Mouse (Mus musculus) forebrain, postnatal 0 days (tissue): ENCODE data around the gene Mog. TPM values are rescaled to one million over a fixed set of nuclear protein-coding genes. Genes with fewer than 3 reads are reported as not detected.

Experiments
- ATAC-seq: fragments of 200-750 bp; cut with Nextera tagmentation; 2 replicates; pipeline ENCODE4 v1.8.0; 2017; ENCODE audit warnings: mild to moderate bottlenecking, moderate library complexity
- DNase-seq: peaks from one replicate; pipeline ENCODE4 v3.0.0-alpha.2; 2015
- H3K27ac ChIP-seq: fragments of 300-500 bp; sonication (generic); 2 replicates; pipeline ENCODE4 v1.5.1; 2014; ENCODE audit warnings: low read depth, mild to moderate bottlenecking, antibody characterized with exemption, low read length, moderate library complexity, mixed read lengths
- H3K27me3 ChIP-seq: fragments of 300-500 bp; sonication (generic); 2 replicates; pipeline ENCODE4 v1.6.1; 2014; ENCODE audit warnings: mild to moderate bottlenecking, low read length, mixed read lengths; ENCODE audit not compliant: insufficient read depth
- H3K36me3 ChIP-seq: fragments of 300-500 bp; sonication (generic); 2 replicates; pipeline ENCODE4 v1.6.1; 2014; ENCODE audit warnings: mild to moderate bottlenecking, moderate library complexity; ENCODE audit not compliant: insufficient read depth
- H3K4me1 ChIP-seq: fragments of 300-500 bp; sonication (generic); 2 replicates; pipeline ENCODE4 v1.6.1; 2014; ENCODE audit warnings: antibody characterized with exemption; ENCODE audit not compliant: insufficient read depth
- H3K4me2 ChIP-seq: fragments of 300-500 bp; sonication (generic); 2 replicates; pipeline ENCODE4 v1.6.1; 2014; ENCODE audit warnings: low read depth, mild to moderate bottlenecking, moderate library complexity
- H3K4me3 ChIP-seq: fragments of 300-500 bp; sonication (generic); 2 replicates; pipeline ENCODE4 v1.5.1; 2014; ENCODE audit warnings: low read depth, low read length, mixed read lengths
- H3K9ac ChIP-seq: fragments of 300-500 bp; sonication (generic); 2 replicates; pipeline ENCODE4 v1.6.1; 2014; ENCODE audit warnings: mild to moderate bottlenecking
- H3K9me3 ChIP-seq: fragments of 300-500 bp; sonication (generic); 2 replicates; pipeline ENCODE4 v1.6.1; 2016; ENCODE audit warnings: low read length
- CTCF ChIP-seq: sonication (generic); IDR thresholded peaks from 2 replicates; pipeline ENCODE4 v1.5.1; 2016; ENCODE audit warnings: antibody characterized with exemption, control low read depth, low read depth
- WGBS: fragments of 180-500 bp; shearing (Covaris S2); extraction: QIAGEN DNeasy Blood & Tissue Kit; methylation state at CpG from one replicate; pipeline ENCODE4 v1.1.7; 2014; 5-methylcytosine and 5-hydroxymethylcytosine counted together
- polyA plus RNA-seq: library from polyadenylated mRNA; unstranded; fragments of >200 nt; fragmentation: Nextera tagmentation; extraction: Ambion mirVana; gene quantifications from 2 replicates; pipeline ENCODE4 v1.2.1, GENCODE M21; 2015
- total RNA-seq: library from RNA; depleted of rRNA; stranded (reverse); fragments of >200 nt; gene quantifications from 2 replicates; pipeline ENCODE4 v1.2.3, GENCODE M21; 2014

The Mog gene
- total and polyA plus RNA-seq, 2 experiments from 2014 or later = 1.1 TPM; not detected in 1

GRCm38 (mm10) chr17:36982253-36983155 lies 40.7 kb downstream of the Mog start:
- DNase-seq = no peak
- ATAC-seq = no peak
- WGBS = 35% methylated on average over 5 of the region's 5 CpGs
- Histone ChIP-seq H3K27ac (no peak overlapping the region), H3K27me3 (peaks cover under 1% of the 10 kb centered on the region; the same call in 1 of the 2 replicates), H3K36me3 (no peaks in the 10 kb centered on the region), H3K9me3 (no peaks in the 10 kb centered on the region), H3K4me2 (no peak overlapping the region), H3K4me3 (no peak overlapping the region), H3K9ac (no peak overlapping the region), H3K4me1 (no peaks in the 10 kb centered on the region)
- no peak for TF ChIP-seq CTCF

GRCm38 (mm10) chr17:36981845-36982244 lies 41.4 kb downstream of the Mog start:
- Histone ChIP-seq H3K36me3 (no peaks in the 10 kb centered on the region), H3K4me3 (no peak overlapping the region), H3K4me2 (no peak overlapping the region), H3K9me3 (no peaks in the 10 kb centered on the region), H3K27me3 (no peaks in the 10 kb centered on the region; the same call in 1 of the 2 replicates), H3K4me1 (no peaks in the 10 kb centered on the region), H3K27ac (no peak overlapping the region), H3K9ac (no peak overlapping the region)
- ATAC-seq = no peak
- no peak for TF ChIP-seq CTCF
- no peak for DNase-seq
- WGBS = 6% methylated on average over 4 of the region's 4 CpGs

GRCm38 (mm10) chr17:36981221-36981813 lies 41.9 kb downstream of the Mog start, which contains the start of gene 2410137M14Rik:
Gene 2410137M14Rik, minus strand, starts transcription at chr17:36981237.
- H3K4me2 ChIP-seq = no peak within 1 kb of the TSS
- WGBS = 11% methylated on average over 18 of the region's 18 CpGs

GRCm38 (mm10) chr17:36973271-36973787 lies 49.9 kb downstream of the Mog start:
- 73% methylated on average over 8 of the region's 8 CpGs for WGBS
- DNase-seq (no peak), ATAC-seq (no peak)
- no peak for TF ChIP-seq CTCF
- Histone ChIP-seq H3K27ac (no peak overlapping the region), H3K9me3 (no peaks in the 10 kb centered on the region), H3K27me3 (no peaks in the 10 kb centered on the region), H3K36me3 (no peaks in the 10 kb centered on the region), H3K4me2 (no peak overlapping the region), H3K4me1 (no peaks in the 10 kb centered on the region), H3K4me3 (no peak overlapping the region), H3K9ac (no peak overlapping the region)

More at GRCm38 (mm10) chr17:36981221-36981813, 41.9 kb downstream of the Mog start, which contains the start of gene 2410137M14Rik:
- Histone ChIP-seq H3K4me1 (no peaks in the 10 kb centered on the region), H3K9me3 (no peaks in the 10 kb centered on the region), H3K9ac (no peak within 1 kb of the TSS), H3K36me3 (no peaks in the 10 kb centered on the region), H3K27ac (no peak within 1 kb of the TSS), H3K27me3 (no peaks in the 10 kb centered on the region; the same call in 1 of the 2 replicates), H3K4me3 (no peak within 1 kb of the TSS)
- DNase-seq (no peak), ATAC-seq (no peak)
- no peak for TF ChIP-seq CTCF

GRCm38 (mm10) chr17:36972791-36973190 lies 50.4 kb downstream of the Mog start:
- no peak overlapping the region for H3K4me2 ChIP-seq
- H3K4me1 ChIP-seq = no peaks in the 10 kb centered on the region
- no peaks in the 10 kb centered on the region for H3K9me3 ChIP-seq
- no peak for ATAC-seq
- 82% methylated on average over 3 of the region's 3 CpGs for WGBS
- DNase-seq = no peak
- no peaks in the 10 kb centered on the region for H3K27me3 ChIP-seq
- no peak for TF ChIP-seq CTCF
- no peak overlapping the region for H3K27ac ChIP-seq
- H3K9ac ChIP-seq = no peak overlapping the region
- no peaks in the 10 kb centered on the region for H3K36me3 ChIP-seq
- H3K4me3 ChIP-seq = no peak overlapping the region

DNA sequence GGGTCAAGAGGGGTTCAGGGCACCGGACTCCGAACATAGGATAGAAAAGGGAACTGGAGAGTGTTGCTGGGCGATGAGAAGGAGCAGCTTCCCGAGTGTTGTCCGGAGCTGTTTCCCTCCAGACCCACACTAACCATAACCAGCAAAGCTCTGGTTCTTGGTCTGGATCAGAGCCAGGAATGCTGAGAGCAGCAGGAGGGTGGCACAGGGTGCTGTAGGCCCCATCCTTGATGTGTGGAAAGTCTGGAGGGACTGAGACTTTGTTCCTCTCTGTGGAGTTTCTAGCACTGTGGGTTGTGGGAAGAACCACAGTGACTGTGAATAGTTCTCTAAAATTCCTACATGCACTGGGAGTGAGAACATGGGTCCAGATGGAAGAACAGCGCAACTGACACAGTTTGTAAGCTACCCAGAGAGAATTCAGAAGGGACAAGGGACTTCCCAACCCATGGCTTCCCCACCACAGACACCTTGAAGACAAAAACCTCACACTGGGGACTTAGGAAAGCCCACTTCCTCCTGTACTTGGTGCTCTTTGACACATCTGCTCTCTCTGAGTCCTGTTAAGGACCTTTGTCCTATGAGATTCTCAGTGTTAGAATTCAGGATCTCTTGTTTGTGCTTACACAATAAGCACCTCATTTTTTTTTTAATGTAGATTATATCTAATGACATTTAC lies 51.9 kb downstream of the Mog start:
- Histone ChIP-seq H3K4me1 (no peaks in the 10 kb centered on the region), H3K9me3 (no peaks in the 10 kb centered on the region), H3K9ac (no peak overlapping the region), H3K27ac (no peak overlapping the region), H3K36me3 (no peaks in the 10 kb centered on the region), H3K4me3 (no peak overlapping the region), H3K4me2 (no peak overlapping the region), H3K27me3 (no peaks in the 10 kb centered on the region)
- DNase-seq (no peak), ATAC-seq (no peak)
- no peak for TF ChIP-seq CTCF
- 87% methylated on average over 6 of the region's 6 CpGs for WGBS
